Mouse (Mus musculus) MN1 (cell line): ENCODE measurements around the gene Gm21256.
"Not testable (repeated sequence)": the region's sequence is repeated elsewhere in the genome, so short reads cannot be mapped to it uniquely, and the experiment has no call there.

Source experiments
- DNase-seq: peaks from one replicate; pipeline ENCODE4 v3.0.0-alpha.2; 2016; ENCODE audit warnings: low spot score

Gene Gm21256

DNA sequence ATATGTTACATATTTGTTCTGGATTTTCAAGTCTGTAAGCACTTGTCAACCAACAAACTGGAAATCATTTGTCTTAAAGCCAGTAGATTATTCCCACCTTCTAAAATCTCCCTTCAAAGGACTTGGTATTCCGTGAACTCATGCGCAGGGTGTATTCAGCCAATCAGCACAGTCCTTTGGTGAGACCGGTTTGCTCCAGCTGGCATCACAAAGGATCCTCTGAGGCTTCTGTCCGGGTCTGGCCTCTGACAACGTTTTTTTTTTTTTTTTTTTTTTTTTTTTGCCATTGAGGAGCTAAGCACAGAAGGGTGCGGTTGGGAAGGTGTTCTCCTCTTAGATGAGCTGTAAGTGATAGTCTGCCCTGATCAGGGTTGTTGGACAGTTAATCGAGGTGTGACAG, at the start of gene Gm21256:
Gm21256 (plus strand) TSS at position 301 of the 400 bp plus-strand sequence.
- not testable (repeated sequence) for DNase-seq
